Mouse (Mus musculus) hindlimb bud, embryonic 11.5 days (tissue): ENCODE data around the gene Dppa4.

Experiments
- DNase-seq: peaks from one replicate; pipeline ENCODE4 v3.0.0-alpha.2; 2012; ENCODE audit warnings: low read depth, low spot score; ENCODE audit errors: extremely low spot score

The Dppa4 gene

DNA sequence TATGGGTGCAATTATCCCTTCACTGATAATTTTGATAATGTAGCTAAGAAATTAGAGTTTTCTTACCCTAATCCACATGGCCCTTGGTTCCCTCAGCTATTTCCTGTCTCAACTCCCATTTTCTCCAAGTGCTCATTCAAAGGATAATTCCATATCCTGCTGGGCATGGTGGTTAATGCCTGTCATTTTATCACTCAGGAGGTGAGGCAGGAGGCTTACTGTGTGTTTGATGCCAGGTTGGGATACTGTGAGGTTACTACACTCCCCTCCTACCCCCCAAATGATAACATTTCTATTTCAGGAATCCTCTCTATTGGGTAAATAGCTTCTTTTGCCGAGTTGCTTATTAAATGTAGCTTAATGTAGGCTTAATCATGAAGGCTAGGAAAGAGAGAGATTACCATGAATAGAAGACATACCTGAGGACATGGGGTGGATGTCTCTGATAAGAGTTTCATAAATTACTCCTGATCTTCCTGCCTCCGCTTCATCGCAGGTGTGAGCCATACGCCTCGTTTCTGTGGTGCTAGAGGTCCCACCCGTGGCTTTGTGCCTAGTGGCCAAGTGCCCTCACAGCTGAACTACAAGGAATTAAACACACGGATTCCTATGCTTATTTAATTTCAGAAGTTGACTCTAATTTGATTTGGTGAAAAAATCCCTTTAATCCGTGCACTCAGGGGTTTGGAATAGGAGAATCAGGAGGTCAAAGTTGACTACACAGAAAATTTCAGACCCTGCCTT lies 40.2 kb downstream of the Dppa4 start:
- no peak for DNase-seq

DNA sequence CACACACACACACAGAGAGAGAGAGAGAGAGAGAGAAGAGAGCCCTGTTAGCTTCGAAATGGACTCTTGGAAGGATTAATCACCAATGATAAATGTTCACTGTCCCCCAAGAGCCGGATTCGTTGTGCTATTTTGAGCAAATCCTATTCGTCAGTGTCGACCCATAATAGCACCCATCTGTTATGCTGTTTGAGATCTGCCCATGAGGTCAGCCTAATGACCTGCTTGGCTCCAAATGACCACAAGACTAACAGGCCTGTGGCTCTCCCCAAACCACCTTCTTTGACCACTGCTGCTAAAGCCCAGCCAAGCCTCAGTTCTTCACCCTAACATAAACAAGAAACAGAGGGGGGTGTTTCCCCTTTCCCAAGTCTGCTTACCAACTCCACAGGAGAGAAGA lies 43.4 kb downstream of the Dppa4 start:
- DNase-seq = no peak

DNA sequence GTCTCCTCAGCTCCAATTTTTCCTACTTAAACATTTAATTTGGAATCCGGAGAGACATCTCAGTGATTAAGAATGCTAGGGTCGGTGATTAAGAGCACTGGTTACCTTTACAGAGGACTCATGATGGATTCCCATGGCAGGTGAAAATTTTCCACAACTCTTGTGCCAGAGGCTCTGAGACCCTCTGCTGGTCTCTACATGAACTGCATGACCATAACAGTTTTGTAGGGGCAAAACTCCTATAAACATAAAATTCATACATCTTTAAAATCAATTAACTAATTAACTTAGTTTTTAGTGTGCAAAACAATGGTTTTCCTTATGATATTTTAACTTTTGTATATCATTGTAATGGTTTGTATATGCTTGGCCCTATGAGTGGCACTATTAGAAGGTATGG lies 44.9 kb downstream of the Dppa4 start:
- DNase-seq = no peak

DNA sequence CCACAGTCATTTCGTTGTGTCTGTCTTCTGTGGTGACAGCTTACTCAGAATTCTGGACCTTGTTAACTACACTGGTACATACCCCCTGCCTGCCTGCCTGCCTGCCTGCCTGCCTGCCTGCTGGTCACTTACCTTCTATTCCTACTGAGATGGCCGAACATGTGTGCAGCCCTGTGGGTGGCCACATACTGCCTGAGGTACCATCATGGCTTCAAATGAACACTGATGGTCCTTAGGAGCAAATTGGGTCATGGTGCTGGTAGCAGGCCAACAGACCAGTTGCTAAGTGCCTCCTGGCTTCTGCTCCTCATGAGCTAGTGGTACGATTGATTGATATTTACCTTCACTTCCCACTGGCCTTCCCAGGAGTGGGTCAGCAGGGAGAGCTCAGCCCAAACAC lies 48.3 kb downstream of the Dppa4 start:
- DNase-seq = no peak

DNA sequence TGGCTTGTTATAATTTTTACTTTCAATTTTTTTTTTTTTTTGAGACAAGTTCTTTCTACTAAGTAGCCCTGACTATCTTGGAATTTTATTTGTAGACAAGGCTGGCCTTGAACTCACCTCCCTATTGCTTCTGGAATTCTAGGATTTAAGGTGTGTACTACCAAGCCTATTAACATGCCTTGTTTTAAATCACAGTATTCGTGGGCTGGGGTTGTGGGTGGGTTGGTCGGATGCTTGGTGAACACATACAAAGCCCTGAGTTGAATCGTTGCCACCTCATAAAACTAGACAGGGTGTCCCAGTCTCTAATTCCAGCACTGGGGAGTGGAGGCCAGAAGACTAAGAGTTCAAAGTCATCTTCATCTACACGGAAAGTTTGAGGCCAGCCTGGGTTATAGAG lies 51.8 kb downstream of the Dppa4 start:
- no peak for DNase-seq
